Mouse (Mus musculus): Measurements from ENCODE around the gene Ep300. TPM values are rescaled to one million over a fixed set of nuclear protein-coding genes. Genes with fewer than 3 reads are reported as not detected.

The Ep300 gene
- polyA plus RNA-seq, 1 experiment from 2014 or later, result 20.5 TPM

- no peak overlapping the region for H3K4me3 ChIP-seq
- H3K27me3 ChIP-seq (replicated peaks; ENCODE audit: low read depth, poor library complexity, severe bottlenecking), result no peaks in the 10 kb centered on the region
- no peak for DNase-seq (ENCODE audit: low spot score)
- H3K9me3 ChIP-seq, result no peaks in the 10 kb centered on the region
- peaks cover 93% of the 10 kb centered on the region for H3K36me3 ChIP-seq (replicated peaks)
- no peaks in the 10 kb centered on the region for H3K4me1 ChIP-seq
- no peak overlapping the region for H3K27ac ChIP-seq (replicated peaks)
- WGBS, result 94% methylated on average over 1 of the region's 1 CpGs
Observed at GRCm38 (mm10) chr15:81606634-81607033, 21.5 kb downstream of the Ep300 start.

GRCm38 (mm10) chr15:81649516-81650455 lies 64.6 kb downstream of the Ep300 start:
- H3K27ac ChIP-seq (replicated peaks), result no peak overlapping the region
- H3K27me3 ChIP-seq (replicated peaks; ENCODE audit: low read depth, poor library complexity, severe bottlenecking), result no peaks in the 10 kb centered on the region
- H3K4me1 ChIP-seq, result no peaks in the 10 kb centered on the region
- no peak overlapping the region for H3K4me3 ChIP-seq
- WGBS, result 91% methylated on average over 8 of the region's 8 CpGs
- DNase-seq (ENCODE audit: low spot score), result no peak
- no peaks in the 10 kb centered on the region for H3K9me3 ChIP-seq
- peaks cover 78% of the 10 kb centered on the region for H3K36me3 ChIP-seq (replicated peaks)

DNA sequence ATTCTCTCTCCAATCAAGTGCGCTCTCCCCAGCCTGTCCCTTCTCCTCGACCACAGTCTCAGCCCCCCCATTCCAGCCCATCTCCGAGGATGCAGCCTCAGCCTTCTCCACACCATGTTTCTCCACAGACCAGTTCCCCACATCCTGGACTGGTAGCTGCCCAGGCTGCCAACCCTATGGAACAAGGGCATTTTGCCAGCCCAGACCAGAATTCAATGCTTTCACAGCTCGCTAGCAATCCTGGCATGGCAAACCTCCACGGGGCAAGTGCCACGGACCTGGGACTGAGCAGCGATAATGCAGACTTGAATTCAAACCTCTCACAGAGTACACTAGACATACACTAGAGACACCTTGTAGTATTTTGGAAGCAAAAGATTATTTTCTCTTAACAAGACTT lies 65.5 kb downstream of the Ep300 start:
- Histone ChIP-seq H3K4me1 (no peaks in the 10 kb centered on the region), H3K27me3 (replicated peaks; ENCODE audit: low read depth, poor library complexity, severe bottlenecking) (no peaks in the 10 kb centered on the region), H3K36me3 (replicated peaks) (peaks cover 70% of the 10 kb centered on the region), H3K27ac (replicated peaks) (no peak overlapping the region), H3K4me3 (no peak overlapping the region), H3K9me3 (no peaks in the 10 kb centered on the region)
- 93% methylated on average over 7 of the region's 7 CpGs for WGBS
- no peak for DNase-seq (ENCODE audit: low spot score)

GRCm38 (mm10) chr15:81661701-81662100 lies 76.5 kb downstream of the Ep300 start:
- Histone ChIP-seq H3K27me3 (replicated peaks; ENCODE audit: low read depth, poor library complexity, severe bottlenecking) (no peaks in the 10 kb centered on the region), H3K4me1 (peaks cover 10% of the 10 kb centered on the region), H3K9me3 (no peaks in the 10 kb centered on the region), H3K36me3 (replicated peaks) (no peaks in the 10 kb centered on the region), H3K4me3 (no peak overlapping the region), H3K27ac (replicated peaks) (no peak overlapping the region)
- WGBS, result 88% methylated on average over 2 of the region's 2 CpGs
- DNase-seq (ENCODE audit: low spot score), result no peak

DNA sequence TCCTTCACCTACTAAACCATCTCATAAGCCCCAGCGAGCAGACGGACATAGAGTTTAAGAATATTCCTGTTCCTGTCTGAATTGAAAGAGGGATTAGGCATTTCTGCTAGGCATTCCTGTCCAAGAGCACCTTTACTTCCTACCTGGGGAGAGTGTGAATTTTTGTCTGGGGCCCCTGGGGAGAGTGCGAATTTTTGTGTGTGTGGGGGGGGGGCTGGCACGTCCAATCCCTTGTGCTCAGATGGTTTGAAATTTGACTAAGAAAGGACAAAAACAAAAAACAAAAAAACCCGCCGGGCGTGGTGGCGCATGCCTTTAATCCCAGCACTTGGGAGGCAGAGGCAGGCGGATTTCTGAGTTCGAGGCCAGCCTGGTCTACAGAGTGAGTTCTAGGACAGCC lies 78.1 kb downstream of the Ep300 start:
- Histone ChIP-seq H3K4me3 (peak overlapping the region; percentile 78), H3K27ac (replicated peaks) (peak overlapping the region; percentile 82; the same call in 1 of the 2 replicates), H3K9me3 (no peaks in the 10 kb centered on the region), H3K27me3 (replicated peaks; ENCODE audit: low read depth, poor library complexity, severe bottlenecking) (no peaks in the 10 kb centered on the region), H3K36me3 (replicated peaks) (peaks cover 16% of the 10 kb centered on the region), H3K4me1 (peaks cover 10% of the 10 kb centered on the region)
- DNase-seq (ENCODE audit: low spot score), result no peak
- 68% methylated on average over 10 of the region's 10 CpGs for WGBS

DNA sequence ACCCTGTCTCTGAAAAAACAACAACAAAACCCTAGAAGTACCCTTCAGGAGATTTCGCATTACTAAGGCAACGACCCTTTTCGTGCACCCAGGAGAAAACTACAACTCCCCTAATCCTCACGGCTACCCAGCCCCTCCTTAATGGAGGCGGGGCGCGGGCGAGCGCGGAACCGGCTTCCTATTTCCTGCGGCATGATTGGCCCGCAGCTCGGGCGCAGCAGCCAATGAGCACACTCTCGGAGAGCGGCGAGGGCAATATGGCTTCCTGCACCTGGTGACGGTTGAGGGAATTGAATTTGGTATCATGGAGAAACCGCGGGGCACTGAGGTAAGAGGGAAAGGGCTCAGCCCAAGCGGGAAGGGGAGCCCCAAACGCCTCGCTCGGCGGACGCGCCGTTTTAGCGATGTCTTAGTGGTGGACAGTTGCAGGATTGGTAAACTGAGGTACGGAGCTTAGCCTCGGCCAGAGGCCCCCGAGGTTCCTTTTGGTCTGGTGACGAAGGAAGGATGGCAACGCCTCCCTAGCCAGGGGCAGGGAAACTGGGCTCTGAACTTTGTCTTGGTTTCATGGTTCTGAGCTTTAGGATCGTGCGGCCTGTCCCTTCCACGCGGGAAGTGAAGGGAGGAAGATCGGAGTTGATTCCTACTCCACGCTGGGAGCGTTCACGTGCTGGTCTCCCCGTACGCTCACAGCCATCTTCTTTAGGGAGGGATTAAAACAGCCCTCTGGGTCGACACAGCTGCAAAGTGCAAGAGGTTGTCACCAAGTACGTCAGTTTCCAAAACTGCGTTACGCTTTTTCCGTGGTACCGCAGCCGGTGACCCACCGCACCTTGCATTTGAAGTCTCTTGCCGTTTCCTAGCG lies 78.8 kb downstream of the Ep300 start, which contains the start of gene L3mbtl2:
Gene L3mbtl2, plus strand, starts transcription at position 193 of the 865 bp plus-strand sequence.
- no peaks in the 10 kb centered on the region for H3K27me3 ChIP-seq (replicated peaks; ENCODE audit: low read depth, poor library complexity, severe bottlenecking)
- H3K36me3 ChIP-seq (replicated peaks), result peaks cover 22% of the 10 kb centered on the region
- peak; percentile 94 for DNase-seq (ENCODE audit: low spot score)
- 1% methylated on average over 55 of the region's 55 CpGs for WGBS
- H3K4me1 ChIP-seq, result peaks cover 10% of the 10 kb centered on the region
- peak within 1 kb of the TSS; percentile 78 for H3K4me3 ChIP-seq
- peak within 1 kb of the TSS; percentile 82 for H3K27ac ChIP-seq (replicated peaks)
- H3K9me3 ChIP-seq, result no peaks in the 10 kb centered on the region

- H3K36me3 ChIP-seq (replicated peaks), result peaks cover 51% of the 10 kb centered on the region
- no peak overlapping the region for H3K4me3 ChIP-seq
- WGBS, result 85% methylated on average over 10 of the region's 10 CpGs
- no peaks in the 10 kb centered on the region for H3K9me3 ChIP-seq
- H3K27me3 ChIP-seq (replicated peaks; ENCODE audit: low read depth, poor library complexity, severe bottlenecking), result no peaks in the 10 kb centered on the region
- DNase-seq (ENCODE audit: low spot score), result no peak
- H3K27ac ChIP-seq (replicated peaks), result no peak overlapping the region
- H3K4me1 ChIP-seq, result peaks cover 10% of the 10 kb centered on the region
Observed at GRCm38 (mm10) chr15:81666957-81667356, 81.8 kb downstream of the Ep300 start.

DNA sequence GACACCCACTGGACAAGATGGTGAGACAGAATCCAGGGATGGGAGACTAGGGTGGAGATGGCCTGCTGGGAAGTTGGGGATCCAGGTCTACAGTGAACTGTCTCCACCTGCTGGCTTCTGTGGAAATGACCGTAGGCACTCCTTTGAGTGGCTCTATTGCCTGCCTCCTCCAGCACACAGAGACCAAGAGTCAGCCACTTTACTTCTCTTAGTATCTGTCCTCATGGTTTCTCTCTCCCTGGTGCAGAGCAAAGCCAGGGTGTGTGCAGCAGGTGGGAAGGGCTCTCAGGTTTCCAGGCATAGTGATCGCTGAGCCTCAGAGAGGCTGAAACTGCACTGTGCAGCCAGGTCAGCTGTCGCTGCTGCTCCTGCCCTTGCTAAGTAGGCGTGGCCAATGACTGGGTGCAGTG lies 85.1 kb downstream of the Ep300 start:
- no peak overlapping the region for H3K4me3 ChIP-seq
- H3K27ac ChIP-seq (replicated peaks), result no peak overlapping the region
- DNase-seq (ENCODE audit: low spot score), result peak; percentile 44
- 87% methylated on average over 4 of the region's 4 CpGs for WGBS
- H3K9me3 ChIP-seq, result no peaks in the 10 kb centered on the region
- no peaks in the 10 kb centered on the region for H3K27me3 ChIP-seq (replicated peaks; ENCODE audit: low read depth, poor library complexity, severe bottlenecking)
- H3K4me1 ChIP-seq, result peaks cover under 1% of the 10 kb centered on the region; the same call in 1 of the 2 replicates
- peaks cover 76% of the 10 kb centered on the region for H3K36me3 ChIP-seq (replicated peaks)

- H3K4me3 ChIP-seq, result no peak overlapping the region
- WGBS, result 92% methylated on average over 3 of the region's 3 CpGs
- no peaks in the 10 kb centered on the region for H3K9me3 ChIP-seq
- no peaks in the 10 kb centered on the region for H3K4me1 ChIP-seq
- H3K36me3 ChIP-seq (replicated peaks), result peaks cover 92% of the 10 kb centered on the region
- DNase-seq (ENCODE audit: low spot score), result no peak
- H3K27ac ChIP-seq (replicated peaks), result no peak overlapping the region
- H3K27me3 ChIP-seq (replicated peaks; ENCODE audit: low read depth, poor library complexity, severe bottlenecking), result no peaks in the 10 kb centered on the region
Observed at GRCm38 (mm10) chr15:81676637-81677036, 91.5 kb downstream of the Ep300 start.

- WGBS, result 92% methylated on average over 4 of the region's 4 CpGs
Observed at GRCm38 (mm10) chr15:81680301-81680805, 95.2 kb downstream of the Ep300 start.

GRCm38 (mm10) chr15:81693366-81693966 lies 108.3 kb downstream of the Ep300 start:
- H3K4me3 ChIP-seq, result peak overlapping the region; percentile 76
- 5% methylated on average over 41 of the region's 41 CpGs for WGBS
- H3K36me3 ChIP-seq (replicated peaks), result peaks cover 9% of the 10 kb centered on the region
- H3K9me3 ChIP-seq, result no peaks in the 10 kb centered on the region
- H3K27me3 ChIP-seq (replicated peaks; ENCODE audit: low read depth, poor library complexity, severe bottlenecking), result peaks cover 62% of the 10 kb centered on the region
- DNase-seq (ENCODE audit: low spot score), result no peak
- peak overlapping the region; percentile 83; the same call in 1 of the 2 replicates for H3K27ac ChIP-seq (replicated peaks)
- H3K4me1 ChIP-seq, result peaks cover 27% of the 10 kb centered on the region

More at GRCm38 (mm10) chr15:81680301-81680805, 95.2 kb downstream of the Ep300 start:
- DNase-seq (ENCODE audit: low spot score), result no peak
- no peaks in the 10 kb centered on the region for H3K9me3 ChIP-seq
- H3K36me3 ChIP-seq (replicated peaks), result peaks cover 100% of the 10 kb centered on the region
- no peaks in the 10 kb centered on the region for H3K4me1 ChIP-seq
- no peak overlapping the region for H3K4me3 ChIP-seq
- H3K27me3 ChIP-seq (replicated peaks; ENCODE audit: low read depth, poor library complexity, severe bottlenecking), result no peaks in the 10 kb centered on the region
- H3K27ac ChIP-seq (replicated peaks), result no peak overlapping the region
